Mouse (Mus musculus): ENCODE data around the gene Inpp4b. TPM values are rescaled to one million over a fixed set of nuclear protein-coding genes. Genes with fewer than 3 reads are reported as not detected.

Gene Inpp4b
- polyA plus RNA-seq, 1 experiment from 2014 or later: 10.6 TPM

GRCm38 (mm10) chr8:81774454-81774853 is 432.1 kb downstream of the Inpp4b start:
- Histone ChIP-seq H3K4me1 (no peaks in the 10 kb centered on the region), H3K4me3 (no peak overlapping the region), H3K27me3 (replicated peaks) (no peaks in the 10 kb centered on the region), H3K27ac (no peak overlapping the region), H3K4me2 (no peak overlapping the region), H3K9me3 (no peaks in the 10 kb centered on the region), H3K36me3 (replicated peaks) (no peaks in the 10 kb centered on the region), H3K9ac (no peak overlapping the region)
- WGBS: 51% methylated on average over 1 of the region's 1 CpGs
- no peak for ATAC-seq (replicated peaks)

- H3K4me1 ChIP-seq: no peaks in the 10 kb centered on the region
- no peak overlapping the region for H3K9ac ChIP-seq
- H3K4me2 ChIP-seq: no peak overlapping the region
- H3K27ac ChIP-seq: no peak overlapping the region
- H3K9me3 ChIP-seq: no peaks in the 10 kb centered on the region
- no peak for ATAC-seq (replicated peaks)
- no peak overlapping the region for H3K4me3 ChIP-seq
- no peaks in the 10 kb centered on the region for H3K36me3 ChIP-seq (replicated peaks)
- H3K27me3 ChIP-seq (replicated peaks): no peaks in the 10 kb centered on the region
- 72% methylated on average over 4 of the region's 4 CpGs for WGBS
Observed at GRCm38 (mm10) chr8:81776516-81777237, 434.3 kb downstream of the Inpp4b start.

GRCm38 (mm10) chr8:81777704-81778103 is 435.3 kb downstream of the Inpp4b start:
- Histone ChIP-seq H3K4me1 (no peaks in the 10 kb centered on the region), H3K4me2 (no peak overlapping the region), H3K9ac (no peak overlapping the region), H3K4me3 (no peak overlapping the region), H3K36me3 (replicated peaks) (no peaks in the 10 kb centered on the region), H3K27me3 (replicated peaks) (no peaks in the 10 kb centered on the region), H3K27ac (no peak overlapping the region), H3K9me3 (no peaks in the 10 kb centered on the region)
- no peak for ATAC-seq (replicated peaks)
- WGBS: 88% methylated on average over 1 of the region's 1 CpGs

- H3K36me3 ChIP-seq (replicated peaks): no peaks in the 10 kb centered on the region
- no peak overlapping the region for H3K4me2 ChIP-seq
- WGBS: 86% methylated on average over 5 of the region's 5 CpGs
- H3K27me3 ChIP-seq (replicated peaks): no peaks in the 10 kb centered on the region
- no peaks in the 10 kb centered on the region for H3K4me1 ChIP-seq
- H3K27ac ChIP-seq: no peak overlapping the region
- no peak overlapping the region for H3K9ac ChIP-seq
- H3K9me3 ChIP-seq: no peaks in the 10 kb centered on the region
- H3K4me3 ChIP-seq: no peak overlapping the region
- ATAC-seq (replicated peaks): no peak
Observed at GRCm38 (mm10) chr8:81779440-81779839, 437.1 kb downstream of the Inpp4b start.

GRCm38 (mm10) chr8:81780166-81780565 is 437.8 kb downstream of the Inpp4b start:
- Histone ChIP-seq H3K9me3 (no peaks in the 10 kb centered on the region), H3K4me1 (no peaks in the 10 kb centered on the region), H3K4me3 (no peak overlapping the region), H3K36me3 (replicated peaks) (no peaks in the 10 kb centered on the region), H3K9ac (no peak overlapping the region), H3K27ac (no peak overlapping the region), H3K4me2 (no peak overlapping the region), H3K27me3 (replicated peaks) (no peaks in the 10 kb centered on the region)
- WGBS: 91% methylated on average over 6 of the region's 6 CpGs
- no peak for ATAC-seq (replicated peaks)

- Histone ChIP-seq H3K27ac (no peak overlapping the region), H3K9ac (no peak overlapping the region), H3K36me3 (replicated peaks) (no peaks in the 10 kb centered on the region), H3K4me3 (no peak overlapping the region), H3K9me3 (no peaks in the 10 kb centered on the region), H3K27me3 (replicated peaks) (no peaks in the 10 kb centered on the region), H3K4me2 (no peak overlapping the region), H3K4me1 (no peaks in the 10 kb centered on the region)
- no peak for ATAC-seq (replicated peaks)
- WGBS: 93% methylated on average over 2 of the region's 2 CpGs
Observed at GRCm38 (mm10) chr8:81780921-81781675, 438.7 kb downstream of the Inpp4b start.

GRCm38 (mm10) chr8:81782781-81783180 is 440.4 kb downstream of the Inpp4b start:
- no peaks in the 10 kb centered on the region for H3K4me1 ChIP-seq
- WGBS: 88% methylated on average over 4 of the region's 4 CpGs
- no peaks in the 10 kb centered on the region for H3K36me3 ChIP-seq (replicated peaks)
- H3K4me2 ChIP-seq: no peak overlapping the region
- no peak overlapping the region for H3K4me3 ChIP-seq
- H3K27ac ChIP-seq: no peak overlapping the region
- H3K9ac ChIP-seq: no peak overlapping the region
- no peaks in the 10 kb centered on the region for H3K9me3 ChIP-seq
- ATAC-seq (replicated peaks): no peak
- no peaks in the 10 kb centered on the region for H3K27me3 ChIP-seq (replicated peaks)

GRCm38 (mm10) chr8:81784775-81785174 is 442.4 kb downstream of the Inpp4b start:
- no peak for ATAC-seq (replicated peaks)
- Histone ChIP-seq H3K36me3 (replicated peaks) (no peaks in the 10 kb centered on the region), H3K4me2 (no peak overlapping the region), H3K9ac (no peak overlapping the region), H3K4me3 (no peak overlapping the region), H3K4me1 (no peaks in the 10 kb centered on the region), H3K9me3 (no peaks in the 10 kb centered on the region), H3K27ac (no peak overlapping the region), H3K27me3 (replicated peaks) (no peaks in the 10 kb centered on the region)
- WGBS: 96% methylated on average over 3 of the region's 3 CpGs

GRCm38 (mm10) chr8:81788498-81788897 is 446.1 kb downstream of the Inpp4b start:
- 79% methylated on average over 2 of the region's 2 CpGs for WGBS
- ATAC-seq (replicated peaks): no peak

GRCm38 (mm10) chr8:81792649-81793048 is 450.3 kb downstream of the Inpp4b start:
- no peaks in the 10 kb centered on the region for H3K4me1 ChIP-seq
- no peak overlapping the region for H3K4me3 ChIP-seq
- H3K27ac ChIP-seq: no peak overlapping the region
- no peak for ATAC-seq (replicated peaks)
- H3K27me3 ChIP-seq (replicated peaks): no peaks in the 10 kb centered on the region
- no peak overlapping the region for H3K9ac ChIP-seq
- no peak overlapping the region for H3K4me2 ChIP-seq
- no peaks in the 10 kb centered on the region for H3K36me3 ChIP-seq (replicated peaks)
- WGBS: 82% methylated on average over 5 of the region's 5 CpGs
- no peaks in the 10 kb centered on the region for H3K9me3 ChIP-seq

More at GRCm38 (mm10) chr8:81788498-81788897, 446.1 kb downstream of the Inpp4b start:
- H3K36me3 ChIP-seq (replicated peaks): no peaks in the 10 kb centered on the region
- no peak overlapping the region for H3K9ac ChIP-seq
- no peak overlapping the region for H3K27ac ChIP-seq
- no peaks in the 10 kb centered on the region for H3K9me3 ChIP-seq
- no peak overlapping the region for H3K4me2 ChIP-seq
- no peak overlapping the region for H3K4me3 ChIP-seq
- no peaks in the 10 kb centered on the region for H3K27me3 ChIP-seq (replicated peaks)
- H3K4me1 ChIP-seq: no peaks in the 10 kb centered on the region

- H3K9me3 ChIP-seq: no peaks in the 10 kb centered on the region
- no peak for ATAC-seq (replicated peaks)
- no peak overlapping the region for H3K9ac ChIP-seq
- no peak overlapping the region for H3K4me2 ChIP-seq
- no peak overlapping the region for H3K4me3 ChIP-seq
- 76% methylated on average over 1 of the region's 1 CpGs for WGBS
- no peaks in the 10 kb centered on the region for H3K4me1 ChIP-seq
- H3K27me3 ChIP-seq (replicated peaks): no peaks in the 10 kb centered on the region
- H3K27ac ChIP-seq: no peak overlapping the region
- no peaks in the 10 kb centered on the region for H3K36me3 ChIP-seq (replicated peaks)
Observed at GRCm38 (mm10) chr8:81798501-81798900, 456.1 kb downstream of the Inpp4b start.

GRCm38 (mm10) chr8:81800792-81801191 is 458.4 kb downstream of the Inpp4b start:
- Histone ChIP-seq H3K27ac (no peak overlapping the region), H3K4me1 (no peaks in the 10 kb centered on the region), H3K36me3 (replicated peaks) (no peaks in the 10 kb centered on the region), H3K4me2 (no peak overlapping the region), H3K9ac (no peak overlapping the region), H3K4me3 (no peak overlapping the region), H3K9me3 (no peaks in the 10 kb centered on the region), H3K27me3 (replicated peaks) (no peaks in the 10 kb centered on the region)
- no peak for ATAC-seq (replicated peaks)

GRCm38 (mm10) chr8:81806797-81807196 is 464.4 kb downstream of the Inpp4b start:
- H3K27me3 ChIP-seq (replicated peaks): no peaks in the 10 kb centered on the region
- H3K4me1 ChIP-seq: no peaks in the 10 kb centered on the region
- H3K4me2 ChIP-seq: no peak overlapping the region
- H3K27ac ChIP-seq: no peak overlapping the region
- peak; percentile 74 for ATAC-seq (replicated peaks)
- H3K4me3 ChIP-seq: no peak overlapping the region
- H3K36me3 ChIP-seq (replicated peaks): no peaks in the 10 kb centered on the region
- H3K9ac ChIP-seq: no peak overlapping the region
- H3K9me3 ChIP-seq: no peaks in the 10 kb centered on the region

Data from midbrain, embryonic 15.5 days (tissue).